Mouse (Mus musculus) liver, postnatal 0 days (tissue): ENCODE data around the gene Spag9. TPM values are rescaled to one million over a fixed set of nuclear protein-coding genes. Genes with fewer than 3 reads are reported as not detected.

Experiments used
- ATAC-seq: fragments of 200-750 bp; cut with Nextera tagmentation; 2 replicates; pipeline ENCODE4 v1.8.0; 2017; ENCODE audit warnings: mild to moderate bottlenecking, moderate library complexity
- DNase-seq: peaks from one replicate; pipeline ENCODE4 v3.0.0-alpha.2; 2016
- H3K27ac ChIP-seq: fragments of 300-500 bp; sonication (generic); 2 replicates; pipeline ENCODE4 v1.5.1; 2014; ENCODE audit warnings: antibody characterized with exemption, moderate library complexity, mild to moderate bottlenecking, low read depth
- H3K27me3 ChIP-seq: fragments of 300-500 bp; sonication (generic); 2 replicates; pipeline ENCODE4 v1.6.1; 2014; ENCODE audit warnings: low read length, control low read depth, mixed read lengths; ENCODE audit not compliant: insufficient read depth
- H3K36me3 ChIP-seq: fragments of 300-500 bp; sonication (generic); replicated peaks from 2 replicates; pipeline ENCODE4 v1.6.1; 2014; ENCODE audit warnings: mild to moderate bottlenecking, control low read depth, low read length, moderate library complexity, mixed read lengths; ENCODE audit not compliant: insufficient read depth
- H3K4me1 ChIP-seq: fragments of 300-500 bp; sonication (generic); 2 replicates; pipeline ENCODE4 v1.6.1; 2014; ENCODE audit warnings: antibody characterized with exemption, mild to moderate bottlenecking, control low read depth; ENCODE audit not compliant: insufficient read depth
- H3K4me2 ChIP-seq: fragments of 300-500 bp; sonication (generic); 2 replicates; pipeline ENCODE4 v1.6.1; 2014; ENCODE audit warnings: low read depth, mild to moderate bottlenecking, low read length, moderate library complexity, mixed read lengths
- H3K4me3 ChIP-seq: fragments of 300-500 bp; sonication (generic); 2 replicates; pipeline ENCODE4 v1.5.1; 2014; ENCODE audit warnings: low read depth, low read length
- H3K9ac ChIP-seq: fragments of 300-500 bp; sonication (generic); replicated peaks from 2 replicates; pipeline ENCODE4 v1.6.1; 2014; ENCODE audit warnings: mild to moderate bottlenecking, moderate library complexity
- H3K9me3 ChIP-seq: fragments of 300-500 bp; sonication (generic); 2 replicates; pipeline ENCODE4 v1.6.1; 2016; ENCODE audit warnings: mild to moderate bottlenecking, control low read depth, low read length, mixed read lengths
- CTCF ChIP-seq: sonication (generic); IDR thresholded peaks from 2 replicates; pipeline ENCODE4 v1.5.1; 2016; ENCODE audit warnings: antibody characterized with exemption, low read depth
- EP300 ChIP-seq: IDR thresholded peaks from 2 replicates; pipeline ENCODE4 v1.6.1; 2016; ENCODE audit warnings: antibody characterized with exemption, low read depth, mild to moderate bottlenecking
- WGBS: fragments of 180-500 bp; shearing (Covaris S2); extraction: QIAGEN DNeasy Blood & Tissue Kit; methylation state at CpG from one replicate; pipeline ENCODE4 v1.1.7; 2014; ENCODE audit not compliant: insufficient replicate concordance; 5-methylcytosine and 5-hydroxymethylcytosine counted together
- polyA plus RNA-seq: library from polyadenylated mRNA; unstranded; fragments of >200 nt; fragmentation: Nextera tagmentation; extraction: Ambion mirVana; gene quantifications from 2 replicates; pipeline ENCODE4 v1.2.1, GENCODE M21; 2015

The Spag9 gene
- polyA plus RNA-seq, 1 experiment from 2014 or later: 21.3 TPM

GRCm38 (mm10) chr11:94141564-94141963, 145.7 kb downstream of the Spag9 start:
- ATAC-seq (no peak), DNase-seq (peak; percentile 11)
- no peak overlapping the region for H3K27ac ChIP-seq
- H3K9me3 ChIP-seq: no peaks in the 10 kb centered on the region
- H3K9ac ChIP-seq: no peak overlapping the region
- H3K27me3 ChIP-seq: no peaks in the 10 kb centered on the region
- no peaks in the 10 kb centered on the region for H3K36me3 ChIP-seq
- TF ChIP-seq CTCF: no peak
- no peak for TF ChIP-seq EP300
- peaks cover 13% of the 10 kb centered on the region for H3K4me1 ChIP-seq
- H3K4me3 ChIP-seq: no peak overlapping the region
- 18% methylated on average over 3 of the region's 3 CpGs for WGBS
- no peak overlapping the region for H3K4me2 ChIP-seq

GRCm38 (mm10) chr11:94143336-94143735, 147.4 kb downstream of the Spag9 start:
- 55% methylated on average over 2 of the region's 2 CpGs for WGBS
- DNase-seq: no peak
- no peak for ATAC-seq

GRCm38 (mm10) chr11:94144771-94145539, 149.1 kb downstream of the Spag9 start:
- H3K9ac ChIP-seq: no peak overlapping the region
- DNase-seq: peak; percentile 66
- peaks cover 12% of the 10 kb centered on the region; the same call in 1 of the 2 replicates for H3K27me3 ChIP-seq
- peak; percentile 78 for ATAC-seq
- TF ChIP-seq EP300 (no peak), CTCF (no peak)
- WGBS: 60% methylated on average over 11 of the region's 11 CpGs
- no peaks in the 10 kb centered on the region for H3K36me3 ChIP-seq
- peak overlapping the region; percentile 81 for H3K27ac ChIP-seq
- no peak overlapping the region for H3K4me2 ChIP-seq
- no peaks in the 10 kb centered on the region for H3K9me3 ChIP-seq
- H3K4me3 ChIP-seq: no peak overlapping the region
- H3K4me1 ChIP-seq: peaks cover 13% of the 10 kb centered on the region

More at GRCm38 (mm10) chr11:94143336-94143735, 147.4 kb downstream of the Spag9 start:
- Histone ChIP-seq H3K36me3 (no peaks in the 10 kb centered on the region), H3K4me2 (no peak overlapping the region), H3K9me3 (no peaks in the 10 kb centered on the region), H3K27ac (no peak overlapping the region), H3K4me1 (peaks cover 6% of the 10 kb centered on the region), H3K27me3 (0 out of 2 replicates have a peak, but pooled peaks cover 3% of the 10 kb centered on the region), H3K9ac (no peak overlapping the region), H3K4me3 (no peak overlapping the region)
- TF ChIP-seq CTCF (no peak), EP300 (no peak)

- no peak for DNase-seq
- no peaks in the 10 kb centered on the region for H3K36me3 ChIP-seq
- H3K4me2 ChIP-seq: no peak overlapping the region
- peaks cover 13% of the 10 kb centered on the region for H3K4me1 ChIP-seq
- H3K27ac ChIP-seq: no peak overlapping the region
- no peaks in the 10 kb centered on the region for H3K9me3 ChIP-seq
- WGBS: 86% methylated on average over 14 of the region's 14 CpGs
- peaks cover 16% of the 10 kb centered on the region; the same call in 1 of the 2 replicates for H3K27me3 ChIP-seq
- no peak overlapping the region for H3K9ac ChIP-seq
- H3K4me3 ChIP-seq: no peak overlapping the region
- ATAC-seq: no peak
- TF ChIP-seq CTCF (no peak), EP300 (no peak)
Measured at GRCm38 (mm10) chr11:94146049-94146605, 150.2 kb downstream of the Spag9 start.

- Histone ChIP-seq H3K27ac (no peak overlapping the region), H3K27me3 (peaks cover 16% of the 10 kb centered on the region; the same call in 1 of the 2 replicates)
- WGBS: 73% methylated on average over 11 of the region's 11 CpGs
Measured at GRCm38 (mm10) chr11:94146733-94147485, 151.0 kb downstream of the Spag9 start.

More at GRCm38 (mm10) chr11:94146733-94147485, 151.0 kb downstream of the Spag9 start:
- TF ChIP-seq CTCF: no peak
- TF ChIP-seq EP300: no peak
- Histone ChIP-seq H3K36me3 (no peaks in the 10 kb centered on the region), H3K4me3 (no peak overlapping the region), H3K9me3 (no peaks in the 10 kb centered on the region), H3K4me1 (peaks cover 13% of the 10 kb centered on the region), H3K9ac (no peak overlapping the region), H3K4me2 (no peak overlapping the region)
- DNase-seq (no peak), ATAC-seq (no peak)
